Mouse (Mus musculus) stomach, embryonic 15.5 days (tissue): ENCODE measurements around the gene Tmod1. TPM values are rescaled to one million over a fixed set of nuclear protein-coding genes. Genes with fewer than 3 reads are reported as not detected.

Experiments
- ATAC-seq: fragments of 200-750 bp; cut with Nextera tagmentation; 2 replicates; pipeline ENCODE4 v1.8.0; 2017; ENCODE audit warnings: low read depth, moderate number of reproducible peaks, moderate TSS enrichment; ENCODE audit not compliant: insufficient read depth, low FRiP score
- H3K27ac ChIP-seq: fragments of 300-500 bp; sonication (generic); 2 replicates; pipeline ENCODE4 v1.5.1; 2015; ENCODE audit warnings: mild to moderate bottlenecking, inconsistent platforms
- H3K27me3 ChIP-seq: fragments of 300-500 bp; sonication (generic); replicated peaks from 2 replicates; pipeline ENCODE4 v1.6.1; 2015; ENCODE audit warnings: inconsistent platforms
- H3K36me3 ChIP-seq: fragments of 300-500 bp; sonication (generic); 2 replicates; pipeline ENCODE4 v1.6.1; 2015; ENCODE audit warnings: inconsistent platforms
- H3K4me1 ChIP-seq: fragments of 300-500 bp; sonication (generic); 2 replicates; pipeline ENCODE4 v1.6.1; 2015; ENCODE audit warnings: inconsistent platforms
- H3K4me2 ChIP-seq: fragments of 300-500 bp; sonication (generic); 2 replicates; pipeline ENCODE4 v1.6.1; 2015; ENCODE audit warnings: mild to moderate bottlenecking, inconsistent platforms
- H3K4me3 ChIP-seq: fragments of 300-500 bp; sonication (generic); replicated peaks from 2 replicates; pipeline ENCODE4 v1.5.1; 2015; ENCODE audit warnings: inconsistent platforms
- H3K9ac ChIP-seq: fragments of 300-500 bp; sonication (generic); 2 replicates; pipeline ENCODE4 v1.6.1; 2015; ENCODE audit warnings: inconsistent platforms
- H3K9me3 ChIP-seq: fragments of 300-500 bp; sonication (generic); 2 replicates; pipeline ENCODE4 v1.6.1; 2016; ENCODE audit warnings: inconsistent platforms
- WGBS: fragments of 180-500 bp; shearing (Covaris S2); methylation state at CpG from one replicate; pipeline ENCODE4 v1.1.7; 2015; 5-methylcytosine and 5-hydroxymethylcytosine counted together
- polyA plus RNA-seq: library from polyadenylated mRNA; unstranded; fragments of >200 nt; fragmentation: Nextera tagmentation; extraction: Ambion mirVana; gene quantifications from 2 replicates; pipeline ENCODE4 v1.2.1, GENCODE M21; 2015

Tmod1 gene
- polyA plus RNA-seq, result 4.7 and 6.4 TPM in 2 replicates

DNA sequence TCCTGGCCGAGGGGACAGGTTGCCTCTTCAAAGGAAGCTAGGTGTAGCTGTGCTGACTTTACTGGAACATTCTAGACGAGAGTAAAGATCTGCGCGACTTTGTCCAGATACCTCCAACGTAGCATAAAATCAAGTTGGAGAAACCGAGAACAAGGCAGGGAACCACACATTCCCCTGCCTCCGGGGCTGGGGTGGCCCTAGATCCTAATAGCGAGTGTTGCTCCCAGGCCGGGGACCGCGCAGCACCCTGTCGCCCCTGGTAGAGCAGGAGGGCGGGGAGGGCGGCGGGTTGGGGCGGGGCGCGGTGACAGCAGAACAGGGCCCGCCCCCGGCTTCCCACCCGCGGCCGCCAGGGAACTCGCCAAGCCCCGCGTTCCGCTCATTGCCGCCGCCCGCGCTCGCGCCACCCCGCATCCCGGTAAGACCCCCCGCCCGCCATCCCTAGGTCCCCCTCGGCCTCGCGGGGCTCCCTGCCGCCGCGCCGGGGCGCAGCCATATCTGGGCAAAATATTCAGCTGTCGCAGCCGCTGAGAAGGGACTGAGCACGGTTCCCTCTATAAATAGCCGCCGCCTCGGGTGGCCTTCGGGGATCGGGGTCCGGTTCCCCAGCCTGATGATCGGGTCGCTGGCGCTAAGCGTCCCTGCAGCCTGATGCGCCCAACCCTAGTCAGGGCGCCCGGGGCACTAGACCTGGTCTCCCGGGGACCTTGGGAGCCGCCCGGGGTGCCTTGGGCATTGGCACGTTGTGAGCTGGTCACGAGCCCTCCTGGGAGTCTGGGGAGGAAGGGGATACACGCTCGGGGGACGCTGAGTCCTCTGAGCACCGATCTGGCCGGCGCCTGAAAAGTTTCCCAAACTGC, at the start of gene Tmod1:
Gene Tmod1, plus strand, starts transcription at position 44 of the 860 bp plus-strand sequence.
- ATAC-seq, result peak; percentile 64; the same call in 1 of the 2 replicates
- WGBS, result 1% methylated on average over 67 of the region's 72 CpGs
- Histone ChIP-seq H3K36me3 (no peaks in the 10 kb centered on the region), H3K4me2 (peak within 1 kb of the TSS; percentile 100), H3K27me3 (peaks cover 36% of the 10 kb centered on the region), H3K4me3 (peak within 1 kb of the TSS; percentile 57), H3K27ac (no peak within 1 kb of the TSS), H3K9me3 (no peaks in the 10 kb centered on the region), H3K9ac (peak within 1 kb of the TSS; percentile 22; the same call in 1 of the 2 replicates), H3K4me1 (peaks cover 22% of the 10 kb centered on the region)

DNA sequence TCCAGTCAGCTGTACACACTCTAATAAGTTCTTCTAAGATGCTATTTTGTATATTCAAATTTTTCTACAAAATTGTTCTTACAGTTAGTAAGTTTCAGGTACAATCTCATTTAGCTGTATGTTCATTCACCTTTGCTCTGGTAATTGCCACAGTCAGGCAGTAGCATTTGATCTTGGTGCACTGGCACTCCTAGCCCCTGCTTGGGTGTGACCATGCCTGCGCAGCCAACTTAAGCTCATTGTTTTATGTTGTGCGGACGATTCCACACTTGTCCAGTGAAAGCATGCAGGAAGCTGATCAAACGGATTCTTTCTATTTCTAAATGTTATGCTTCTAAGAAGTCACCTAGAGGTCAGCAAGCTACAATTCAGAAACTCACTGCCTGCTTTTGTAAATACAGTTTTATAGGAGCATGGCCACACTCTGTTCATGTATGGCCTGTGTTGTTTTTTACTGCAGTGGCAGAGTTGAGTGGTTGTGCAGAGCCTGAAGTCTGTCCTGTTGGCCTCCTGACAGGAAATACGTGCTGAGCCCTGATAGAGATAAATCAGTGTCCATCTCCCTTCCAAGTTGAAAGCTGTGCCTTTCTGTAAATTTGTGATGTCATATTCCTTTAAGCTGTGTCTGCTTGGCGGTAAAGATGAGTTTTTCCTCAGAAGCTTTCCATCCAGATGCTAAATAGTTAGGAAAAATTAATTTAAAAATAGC, 48.2 kb upstream of the Tmod1 start:
- no peak overlapping the region for H3K27ac ChIP-seq
- no peak overlapping the region for H3K4me3 ChIP-seq
- H3K36me3 ChIP-seq, result no peaks in the 10 kb centered on the region
- no peak overlapping the region for H3K9ac ChIP-seq
- no peak for ATAC-seq
- no peaks in the 10 kb centered on the region for H3K27me3 ChIP-seq
- H3K9me3 ChIP-seq, result no peaks in the 10 kb centered on the region
- H3K4me2 ChIP-seq, result no peak overlapping the region
- WGBS, result 32% methylated on average over 6 of the region's 6 CpGs
- no peaks in the 10 kb centered on the region for H3K4me1 ChIP-seq

DNA sequence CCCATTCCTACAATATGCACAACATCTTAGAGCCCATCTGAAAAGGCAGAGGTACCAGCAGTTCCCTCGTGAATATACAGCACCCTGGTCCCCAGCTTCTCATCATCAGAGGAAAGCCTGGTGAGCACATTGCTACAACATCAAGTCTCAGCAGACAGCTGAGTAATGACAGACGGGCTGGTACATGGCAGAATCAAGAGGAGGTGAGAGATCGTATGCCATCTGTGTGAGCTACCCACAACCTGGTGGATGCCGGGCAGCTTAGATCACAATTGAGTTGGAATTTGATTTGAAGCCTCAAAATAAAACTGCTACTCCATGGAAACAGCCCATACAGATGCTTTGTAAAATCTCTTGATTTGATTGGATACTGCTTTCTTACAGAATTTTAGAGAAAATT, 40.2 kb upstream of the Tmod1 start:
- H3K4me3 ChIP-seq, result no peak overlapping the region
- no peaks in the 10 kb centered on the region for H3K36me3 ChIP-seq
- no peaks in the 10 kb centered on the region for H3K27me3 ChIP-seq
- no peaks in the 10 kb centered on the region for H3K4me1 ChIP-seq
- H3K4me2 ChIP-seq, result no peak overlapping the region
- H3K27ac ChIP-seq, result no peak overlapping the region
- no peak for ATAC-seq
- H3K9ac ChIP-seq, result no peak overlapping the region
- 82% methylated on average over 4 of the region's 4 CpGs for WGBS
- H3K9me3 ChIP-seq, result no peaks in the 10 kb centered on the region

DNA sequence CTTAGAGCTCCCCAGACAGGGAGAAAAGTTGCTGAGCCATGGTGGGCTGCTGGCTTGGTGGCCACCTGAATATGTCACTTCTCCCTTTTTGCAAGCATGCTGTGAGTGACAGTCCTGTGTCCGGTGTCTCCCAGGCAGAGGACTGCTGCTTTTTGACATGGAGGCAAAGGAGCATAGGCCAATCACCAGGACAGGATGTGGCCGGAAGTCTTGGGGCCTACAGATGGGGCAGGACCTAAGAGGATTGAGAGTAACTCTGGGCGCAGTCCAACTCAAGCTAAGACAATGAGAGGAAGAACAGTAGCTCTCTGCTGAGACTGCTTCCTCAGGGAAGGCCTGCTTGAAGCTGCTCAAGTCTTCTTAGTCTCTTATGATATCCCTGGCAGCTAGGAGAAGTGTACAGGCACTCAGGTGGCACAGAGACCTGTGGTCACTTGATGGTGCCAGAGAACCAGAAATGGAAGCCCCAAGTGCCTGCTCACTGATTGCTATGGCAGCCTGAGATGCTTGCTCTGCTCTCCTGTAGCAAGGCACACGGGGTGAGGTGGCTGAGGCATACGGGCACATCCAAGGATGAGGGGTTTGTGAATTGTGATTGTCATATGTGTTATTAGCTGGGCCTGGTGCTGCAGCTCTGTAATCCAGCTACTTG, 30.5 kb upstream of the Tmod1 start:
- no peaks in the 10 kb centered on the region for H3K9me3 ChIP-seq
- no peaks in the 10 kb centered on the region for H3K4me1 ChIP-seq
- H3K4me3 ChIP-seq, result no peak overlapping the region
- ATAC-seq, result no peak
- no peaks in the 10 kb centered on the region for H3K27me3 ChIP-seq
- 78% methylated on average over 5 of the region's 5 CpGs for WGBS
- H3K4me2 ChIP-seq, result no peak overlapping the region
- H3K27ac ChIP-seq, result no peak overlapping the region
- no peak overlapping the region for H3K9ac ChIP-seq
- H3K36me3 ChIP-seq, result peaks cover 3% of the 10 kb centered on the region; the same call in 1 of the 2 replicates

DNA sequence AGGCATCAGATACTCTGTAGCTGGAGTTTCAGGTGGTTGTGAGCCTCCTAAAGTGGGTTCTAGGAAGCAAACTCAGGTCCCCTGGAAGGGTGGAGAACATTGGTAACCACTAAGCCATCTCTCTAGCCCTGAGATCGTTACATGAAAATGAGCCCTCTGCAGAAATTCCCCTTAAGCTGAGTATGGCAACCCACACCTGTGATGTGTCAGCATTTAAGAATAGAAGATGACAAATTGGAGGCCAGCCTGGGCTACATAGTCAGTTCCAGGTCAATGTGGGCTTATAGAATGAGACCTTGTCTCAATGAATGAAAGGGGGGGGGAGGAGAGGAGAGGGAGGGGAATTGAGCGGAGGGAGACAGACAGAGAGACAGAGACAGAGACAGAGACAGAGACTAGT, 27.0 kb upstream of the Tmod1 start:
- H3K9me3 ChIP-seq, result no peaks in the 10 kb centered on the region
- 86% methylated on average over 2 of the region's 2 CpGs for WGBS
- H3K4me3 ChIP-seq, result no peak overlapping the region
- no peak overlapping the region for H3K27ac ChIP-seq
- no peak overlapping the region for H3K9ac ChIP-seq
- no peak for ATAC-seq
- no peak overlapping the region for H3K4me2 ChIP-seq
- no peaks in the 10 kb centered on the region for H3K4me1 ChIP-seq
- H3K27me3 ChIP-seq, result no peaks in the 10 kb centered on the region
- H3K36me3 ChIP-seq, result no peaks in the 10 kb centered on the region; the same call in 1 of the 2 replicates

DNA sequence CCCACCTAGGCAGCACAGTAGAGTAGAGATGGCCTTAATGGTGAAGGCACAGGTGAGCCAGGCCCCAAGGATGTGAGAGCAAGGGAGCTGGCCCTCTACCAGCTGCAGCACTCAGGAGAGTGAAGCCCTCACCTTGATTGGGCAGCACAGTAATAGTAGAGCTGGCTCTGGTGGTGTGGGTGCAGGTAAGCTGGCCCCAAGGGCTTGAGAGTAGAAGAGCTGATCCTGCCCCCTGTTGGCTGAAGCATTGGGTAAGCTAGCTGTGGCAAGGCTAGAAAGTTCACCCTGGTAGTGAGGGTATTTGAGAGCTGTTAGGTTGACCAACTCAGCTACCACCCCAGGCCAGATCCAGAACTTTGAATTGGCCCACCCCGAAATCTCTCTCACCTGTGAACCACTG, 23.1 kb upstream of the Tmod1 start:
- H3K4me1 ChIP-seq, result no peaks in the 10 kb centered on the region
- WGBS, result 79% methylated on average over 1 of the region's 1 CpGs
- no peak for ATAC-seq
- H3K4me2 ChIP-seq, result no peak overlapping the region
- no peaks in the 10 kb centered on the region for H3K36me3 ChIP-seq
- no peaks in the 10 kb centered on the region for H3K27me3 ChIP-seq
- H3K27ac ChIP-seq, result no peak overlapping the region
- no peaks in the 10 kb centered on the region for H3K9me3 ChIP-seq
- no peak overlapping the region for H3K4me3 ChIP-seq
- no peak overlapping the region for H3K9ac ChIP-seq

DNA sequence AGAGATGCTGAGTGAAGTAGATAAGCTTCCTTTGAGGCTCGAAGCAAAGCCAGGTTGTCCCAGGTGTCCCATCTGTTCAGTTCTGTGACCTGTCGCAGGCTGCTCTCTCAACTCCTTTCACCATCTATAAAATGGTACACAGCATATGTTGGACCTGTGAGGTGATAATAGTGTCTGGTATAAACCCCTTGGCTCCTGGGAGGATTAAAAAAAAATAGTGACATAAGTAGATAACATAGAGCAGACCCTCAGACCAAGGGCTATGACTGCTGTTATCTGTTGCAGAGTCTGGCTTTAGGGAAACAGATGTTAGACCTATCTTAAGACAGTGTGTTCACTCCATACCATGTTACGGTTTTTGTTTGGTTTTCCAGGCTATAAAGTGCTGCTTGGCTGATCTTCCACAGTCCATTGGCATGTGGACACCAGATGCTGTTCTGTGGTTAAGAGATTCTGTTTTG, 15.7 kb upstream of the Tmod1 start:
- Histone ChIP-seq H3K9ac (no peak overlapping the region), H3K27me3 (no peaks in the 10 kb centered on the region), H3K27ac (no peak overlapping the region), H3K9me3 (no peaks in the 10 kb centered on the region), H3K4me2 (no peak overlapping the region), H3K4me3 (no peak overlapping the region), H3K4me1 (no peaks in the 10 kb centered on the region), H3K36me3 (no peaks in the 10 kb centered on the region)
- ATAC-seq, result peak; percentile 39; the same call in 1 of the 2 replicates
- WGBS, result 66% methylated on average over 3 of the region's 3 CpGs

DNA sequence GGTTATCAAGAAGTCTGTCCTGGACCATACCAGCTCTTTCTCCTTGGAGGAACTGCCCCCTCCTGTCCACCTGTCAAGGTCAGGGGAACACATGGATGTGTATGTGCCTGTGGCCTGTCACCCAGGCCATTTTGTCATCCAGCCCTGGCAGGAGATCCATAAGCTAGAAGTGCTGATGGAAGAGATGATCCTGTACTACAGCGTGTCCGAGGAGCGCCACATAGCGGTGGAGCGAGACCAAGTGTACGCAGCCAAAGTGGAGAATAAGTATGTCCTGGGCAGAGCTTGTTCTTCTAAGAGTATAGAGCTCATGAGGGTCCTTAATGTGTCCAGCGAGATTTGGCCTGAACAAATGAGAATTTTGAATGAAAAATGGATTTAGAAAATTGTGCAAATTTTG, 12.8 kb upstream of the Tmod1 start:
- no peaks in the 10 kb centered on the region for H3K36me3 ChIP-seq
- 44% methylated on average over 7 of the region's 7 CpGs for WGBS
- ATAC-seq, result no peak

DNA sequence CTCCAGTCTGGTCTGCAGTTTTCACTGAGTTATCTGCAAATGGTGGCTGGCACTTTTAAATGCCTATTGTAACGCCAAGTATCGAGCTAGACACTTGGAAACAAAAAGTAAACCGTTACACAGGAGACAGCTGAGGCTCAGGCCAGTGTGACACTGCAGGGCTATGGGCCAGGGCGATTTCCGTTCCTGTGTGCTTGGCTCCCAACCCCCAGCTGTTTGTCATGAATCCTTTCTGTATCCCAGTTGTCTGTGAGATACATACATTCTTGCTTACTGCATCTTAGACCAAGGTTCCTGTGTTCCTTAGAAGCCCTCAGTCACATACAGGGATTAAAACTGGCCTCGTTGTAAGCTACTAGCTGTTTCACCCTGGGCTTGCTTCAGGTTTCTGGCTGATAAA, 10.5 kb upstream of the Tmod1 start:
- Histone ChIP-seq H3K4me3 (no peak overlapping the region), H3K4me1 (no peaks in the 10 kb centered on the region), H3K9me3 (no peaks in the 10 kb centered on the region), H3K4me2 (no peak overlapping the region), H3K27me3 (no peaks in the 10 kb centered on the region), H3K36me3 (no peaks in the 10 kb centered on the region), H3K27ac (no peak overlapping the region), H3K9ac (no peak overlapping the region)
- no peak for ATAC-seq
- 67% methylated on average over 6 of the region's 6 CpGs for WGBS

More for the DNA sequence above, 12.8 kb upstream of the Tmod1 start:
- H3K27me3 ChIP-seq, result no peaks in the 10 kb centered on the region
- H3K27ac ChIP-seq, result no peak overlapping the region
- no peaks in the 10 kb centered on the region for H3K9me3 ChIP-seq
- H3K9ac ChIP-seq, result no peak overlapping the region
- no peaks in the 10 kb centered on the region for H3K4me1 ChIP-seq
- no peak overlapping the region for H3K4me2 ChIP-seq
- H3K4me3 ChIP-seq, result no peak overlapping the region

DNA sequence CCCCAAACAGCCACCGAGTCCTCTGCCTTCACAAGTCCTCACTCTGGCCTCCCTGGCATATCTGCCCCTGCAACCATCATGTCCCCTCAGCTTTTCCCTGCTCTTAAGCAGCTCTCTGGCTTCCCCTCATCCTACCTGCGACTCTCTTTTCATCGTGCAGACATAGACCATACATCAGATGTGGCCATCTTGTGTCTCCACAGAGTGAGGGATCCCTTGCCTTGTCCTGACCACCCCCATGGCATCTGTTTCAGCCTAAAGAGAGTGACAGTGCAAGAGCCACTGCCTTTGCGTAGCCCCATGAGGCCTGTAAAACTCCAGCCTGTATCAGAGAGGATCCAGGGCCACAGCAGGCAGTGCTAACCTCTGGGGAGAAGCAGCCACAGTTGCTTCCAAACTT, 10.0 kb upstream of the Tmod1 start:
- no peaks in the 10 kb centered on the region for H3K27me3 ChIP-seq
- H3K27ac ChIP-seq, result no peak overlapping the region
- no peak overlapping the region for H3K4me2 ChIP-seq
- H3K36me3 ChIP-seq, result no peaks in the 10 kb centered on the region
- no peaks in the 10 kb centered on the region for H3K9me3 ChIP-seq
- no peak overlapping the region for H3K9ac ChIP-seq
- no peaks in the 10 kb centered on the region for H3K4me1 ChIP-seq
- no peak overlapping the region for H3K4me3 ChIP-seq
- WGBS, result 78% methylated on average over 4 of the region's 4 CpGs
- ATAC-seq, result no peak

DNA sequence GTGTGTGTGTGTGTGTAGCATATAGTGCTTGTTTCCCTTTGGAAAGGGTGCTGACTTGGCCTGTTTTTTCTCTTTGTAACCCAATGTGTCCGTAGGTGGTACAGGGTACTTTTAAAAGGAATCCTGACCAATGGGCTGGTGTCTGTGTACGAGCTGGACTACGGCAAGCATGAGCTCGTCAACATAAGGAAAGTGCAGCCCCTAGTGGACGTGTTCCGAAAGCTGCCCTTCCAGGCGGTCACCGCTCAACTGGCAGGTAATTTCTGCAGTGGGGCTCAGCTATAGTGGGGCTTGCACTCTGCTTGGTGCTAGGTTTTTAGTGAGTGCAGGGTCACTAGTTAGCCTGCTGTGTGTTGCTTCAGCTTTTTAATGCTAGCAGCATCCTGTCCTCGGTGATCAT, 9.2 kb upstream of the Tmod1 start:
- WGBS, result 40% methylated on average over 9 of the region's 9 CpGs
- Histone ChIP-seq H3K4me2 (no peak overlapping the region), H3K27me3 (no peaks in the 10 kb centered on the region), H3K4me1 (no peaks in the 10 kb centered on the region), H3K36me3 (no peaks in the 10 kb centered on the region), H3K4me3 (no peak overlapping the region), H3K27ac (no peak overlapping the region), H3K9me3 (no peaks in the 10 kb centered on the region), H3K9ac (no peak overlapping the region)
- no peak for ATAC-seq

DNA sequence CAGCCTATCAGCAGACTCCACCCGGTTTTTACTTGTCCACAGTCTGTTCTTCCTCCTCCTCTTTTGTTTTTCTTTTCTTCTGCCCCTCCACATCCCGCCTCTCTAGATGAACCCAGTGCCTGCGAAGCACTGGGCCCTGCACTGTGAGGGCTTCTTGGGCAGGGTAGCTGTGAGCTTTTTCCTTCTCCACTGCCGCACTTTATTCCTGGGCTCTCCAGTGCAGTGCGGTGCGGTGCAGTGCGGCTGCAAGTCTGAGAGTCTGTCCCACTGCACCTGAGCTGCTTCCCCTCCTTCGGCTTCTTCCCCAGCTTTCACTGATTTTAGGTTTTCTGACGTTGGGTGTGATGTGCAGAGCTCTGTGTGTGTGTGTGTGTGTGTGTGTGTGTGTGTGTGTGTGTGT, 6.3 kb upstream of the Tmod1 start:
- no peak overlapping the region for H3K4me3 ChIP-seq
- H3K4me1 ChIP-seq, result no peaks in the 10 kb centered on the region
- H3K36me3 ChIP-seq, result no peaks in the 10 kb centered on the region
- H3K27ac ChIP-seq, result no peak overlapping the region
- no peak for ATAC-seq
- H3K4me2 ChIP-seq, result no peak overlapping the region
- H3K9ac ChIP-seq, result no peak overlapping the region
- peaks cover 5% of the 10 kb centered on the region for H3K27me3 ChIP-seq
- H3K9me3 ChIP-seq, result no peaks in the 10 kb centered on the region
- 51% methylated on average over 9 of the region's 9 CpGs for WGBS
